Mouse (Mus musculus): ENCODE results near the gene Fxyd5.

Fxyd5 gene

GRCm38 (mm10) chr7:31042431-31042910 lies at the start of gene Fxyd5:
Gene Fxyd5 (minus strand): TSS chr7:31042481.
- no peak for DNase-seq (ENCODE audit: low spot score)

- DNase-seq (ENCODE audit: low spot score), result no peak
These were observed 47.4 kb upstream of the Fxyd5 start for GRCm38 (mm10) chr7:31089721-31090120.

DNA sequence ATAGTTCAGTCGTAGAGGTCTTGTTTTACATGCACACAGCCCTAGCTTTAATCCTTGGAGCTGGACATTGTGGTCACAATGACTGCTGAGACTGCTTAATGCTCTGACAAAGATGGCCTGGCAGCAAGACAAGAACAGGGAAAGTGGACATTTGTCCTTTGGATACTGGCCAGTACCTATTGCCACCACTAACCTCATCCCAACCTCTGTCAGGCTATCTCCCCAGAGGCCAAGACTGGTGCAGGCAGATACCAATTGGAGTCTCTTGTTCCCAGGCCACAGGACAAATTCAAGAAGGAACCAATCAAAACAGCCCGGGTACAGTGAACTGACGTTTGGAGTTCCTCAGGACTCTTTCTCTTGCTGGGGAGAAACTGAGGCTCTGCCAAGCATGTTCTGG lies 45.9 kb upstream of the Fxyd5 start:
- no peak for DNase-seq (ENCODE audit: low spot score)

- DNase-seq (ENCODE audit: low spot score), result no peak
These were observed 45.0 kb upstream of the Fxyd5 start for GRCm38 (mm10) chr7:31087262-31087661.

DNA sequence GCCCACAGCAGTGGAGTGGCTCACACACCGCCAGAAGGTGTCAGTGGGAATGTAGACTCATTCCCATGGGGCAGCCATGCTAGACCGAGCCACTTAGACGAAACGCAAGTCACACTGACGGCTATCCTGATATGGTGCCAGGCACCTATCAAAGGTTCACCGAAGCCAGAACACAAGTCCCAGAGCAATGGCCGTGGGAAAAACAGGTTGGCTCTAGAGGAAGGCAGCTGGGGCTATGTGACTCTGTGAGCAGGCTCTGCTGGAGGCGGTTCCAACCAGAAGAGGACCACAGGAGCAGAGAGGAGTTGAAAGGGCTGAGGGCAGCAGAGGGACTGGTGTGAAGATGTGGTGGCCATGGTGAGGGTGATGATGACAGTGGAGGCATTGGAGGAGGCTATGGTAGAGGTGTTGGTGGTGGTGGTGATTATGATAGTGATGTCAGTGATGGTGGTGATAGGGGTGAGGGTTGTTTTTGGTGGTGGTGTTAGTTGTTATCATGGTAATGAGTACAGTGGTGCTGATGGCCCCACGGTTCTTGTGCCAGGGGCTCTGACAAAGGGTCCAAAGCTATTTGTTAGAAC lies 44.0 kb upstream of the Fxyd5 start:
- no peak for DNase-seq (ENCODE audit: low spot score)

- DNase-seq (ENCODE audit: low spot score), result no peak
These were observed 42.9 kb upstream of the Fxyd5 start for GRCm38 (mm10) chr7:31085171-31085570.

DNA sequence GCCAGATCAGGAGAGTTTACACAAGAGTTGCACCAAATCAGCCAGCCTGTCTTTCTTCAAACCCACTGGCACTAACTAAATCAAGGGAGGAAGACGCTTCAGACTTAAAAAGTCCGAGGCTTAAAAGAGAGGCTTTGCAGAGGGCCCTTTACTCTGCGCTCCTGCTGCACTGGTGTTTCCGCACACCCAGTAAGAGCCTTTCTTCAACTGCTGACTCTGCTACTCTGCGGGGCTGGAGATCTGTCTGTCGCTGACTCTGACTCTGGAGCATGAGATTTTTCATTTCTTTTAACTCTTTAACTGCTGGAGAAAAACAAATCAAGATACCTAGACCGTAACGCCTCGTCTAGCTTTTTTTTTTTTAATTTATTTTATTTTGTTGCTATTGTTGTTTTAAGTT lies 41.9 kb upstream of the Fxyd5 start:
- DNase-seq (ENCODE audit: low spot score), result no peak

GRCm38 (mm10) chr7:31082831-31083588 lies 40.7 kb upstream of the Fxyd5 start:
- peak; percentile 51 for DNase-seq (ENCODE audit: low spot score)

GRCm38 (mm10) chr7:31082106-31082505 lies 39.8 kb upstream of the Fxyd5 start:
- no peak for DNase-seq (ENCODE audit: low spot score)

- no peak for DNase-seq (ENCODE audit: low spot score)
These were observed 38.8 kb upstream of the Fxyd5 start for GRCm38 (mm10) chr7:31081106-31081505.

DNA sequence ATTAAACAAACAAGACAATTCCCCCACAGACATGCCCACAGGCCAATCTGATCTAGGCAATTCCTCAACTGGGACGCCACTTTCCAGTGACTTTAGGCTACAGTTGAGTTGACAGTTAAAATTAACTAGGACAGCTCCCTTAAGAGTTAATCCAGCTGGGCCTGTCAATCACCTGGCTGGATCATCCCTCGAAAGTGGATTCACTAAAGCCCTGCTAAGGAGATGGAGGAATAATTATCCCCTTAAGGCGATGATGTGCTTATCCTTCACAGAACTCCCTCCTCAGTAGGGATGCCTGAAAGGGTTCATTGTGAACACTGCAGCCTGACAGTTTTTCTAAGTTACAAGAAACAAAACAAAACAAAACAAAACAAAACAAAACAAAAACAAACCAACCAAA lies 38.3 kb upstream of the Fxyd5 start:
- DNase-seq (ENCODE audit: low spot score), result no peak

DNA sequence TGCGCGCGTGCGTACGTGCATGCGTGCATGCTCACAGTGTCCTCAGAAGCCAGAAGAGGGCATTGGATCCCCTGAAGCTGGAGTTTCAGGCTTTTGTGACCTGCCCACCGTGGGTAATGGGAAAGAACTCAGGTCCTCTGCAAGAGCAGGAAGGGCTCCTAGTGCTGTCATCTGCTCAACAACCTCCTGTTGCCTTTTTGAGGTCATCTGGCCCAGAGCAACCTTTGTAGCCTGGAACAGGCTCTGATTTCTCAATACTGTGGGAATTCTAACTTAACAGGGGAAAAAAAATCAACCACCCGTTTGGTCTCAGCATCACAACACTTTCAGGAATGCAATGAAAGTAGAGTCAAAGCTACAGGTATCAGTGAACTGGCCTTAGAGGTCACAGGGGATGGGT lies 37.4 kb upstream of the Fxyd5 start:
- no peak for DNase-seq (ENCODE audit: low spot score)

DNA sequence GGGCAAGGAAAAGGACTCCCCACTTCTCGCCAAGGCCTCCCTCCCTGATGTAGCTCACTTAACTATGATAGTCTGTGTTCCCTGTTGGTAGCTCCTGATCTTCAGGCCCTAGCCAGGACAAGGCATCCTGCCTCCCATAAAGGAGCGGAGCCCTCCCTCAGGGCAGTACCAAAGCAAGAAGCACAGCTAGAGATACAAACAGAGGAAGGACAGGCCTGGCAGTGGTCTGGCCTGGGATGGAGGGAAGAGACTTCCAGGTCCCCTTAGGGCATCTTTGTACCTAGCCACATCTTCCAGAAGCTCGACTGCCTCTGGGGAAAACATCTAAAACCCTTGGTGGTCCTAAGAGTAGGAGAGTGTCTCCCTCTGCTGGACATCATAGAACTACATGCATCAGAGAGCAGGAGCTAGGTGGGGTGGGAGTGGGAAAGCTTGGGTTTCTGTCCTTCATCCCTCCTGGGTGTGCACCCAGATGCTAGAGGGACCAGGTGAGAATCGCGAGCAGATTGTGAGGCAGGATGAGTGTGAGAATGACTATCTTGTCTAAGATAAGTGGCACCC lies 35.7 kb upstream of the Fxyd5 start:
- DNase-seq (ENCODE audit: low spot score), result no peak

GRCm38 (mm10) chr7:31077470-31077869 lies 35.2 kb upstream of the Fxyd5 start:
- DNase-seq (ENCODE audit: low spot score), result no peak

DNA sequence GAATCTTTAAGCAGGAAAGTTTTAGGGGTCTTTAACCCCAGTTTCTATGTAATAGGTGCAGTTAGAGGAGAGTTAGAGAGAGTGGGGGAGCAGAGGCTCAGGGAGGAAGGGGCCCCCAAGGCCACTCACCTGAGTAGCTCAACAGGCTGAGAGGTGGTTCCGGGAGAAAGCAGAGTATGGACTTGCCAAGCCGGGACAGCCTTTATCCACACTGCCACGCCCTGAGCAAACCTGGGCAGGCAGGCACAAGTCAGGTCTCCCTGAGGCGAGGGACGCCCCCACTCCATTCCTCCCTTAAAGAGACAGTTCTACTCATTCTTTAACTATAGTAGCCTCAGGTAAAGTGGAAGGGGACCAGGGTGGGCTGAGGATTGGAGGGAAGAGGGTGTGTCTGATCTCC lies 34.2 kb upstream of the Fxyd5 start, which contains the start of gene Fxyd3:
TSS of gene Fxyd3 (minus strand) at position 213 of the 400 bp plus-strand sequence.
- DNase-seq (ENCODE audit: low spot score), result peak; percentile 59

GRCm38 (mm10) chr7:31074713-31075069 lies 32.4 kb upstream of the Fxyd5 start:
- no peak for DNase-seq (ENCODE audit: low spot score)

- DNase-seq (ENCODE audit: low spot score), result no peak
These were observed 31.9 kb upstream of the Fxyd5 start for GRCm38 (mm10) chr7:31074061-31074712.

DNA sequence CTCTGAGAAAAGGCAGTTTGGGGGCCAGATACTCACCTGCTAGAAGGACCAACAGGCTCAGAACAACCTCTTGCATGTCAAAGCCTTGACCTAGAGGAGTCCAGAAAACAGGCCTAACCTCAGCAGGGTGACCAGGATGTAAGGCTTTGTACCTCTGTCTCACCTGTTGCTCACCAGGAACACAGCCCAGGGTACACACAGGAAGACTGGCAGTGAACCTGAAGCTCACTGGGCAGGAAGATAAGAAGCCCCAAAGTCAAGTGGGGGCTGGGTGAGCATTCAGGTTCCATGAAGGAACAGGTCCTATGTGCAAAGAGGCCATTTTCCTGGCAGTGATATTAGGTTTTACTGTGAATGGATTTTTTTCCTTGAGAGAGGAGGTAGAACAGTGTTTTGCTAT lies 31.3 kb upstream of the Fxyd5 start:
- no peak for DNase-seq (ENCODE audit: low spot score)

DNA sequence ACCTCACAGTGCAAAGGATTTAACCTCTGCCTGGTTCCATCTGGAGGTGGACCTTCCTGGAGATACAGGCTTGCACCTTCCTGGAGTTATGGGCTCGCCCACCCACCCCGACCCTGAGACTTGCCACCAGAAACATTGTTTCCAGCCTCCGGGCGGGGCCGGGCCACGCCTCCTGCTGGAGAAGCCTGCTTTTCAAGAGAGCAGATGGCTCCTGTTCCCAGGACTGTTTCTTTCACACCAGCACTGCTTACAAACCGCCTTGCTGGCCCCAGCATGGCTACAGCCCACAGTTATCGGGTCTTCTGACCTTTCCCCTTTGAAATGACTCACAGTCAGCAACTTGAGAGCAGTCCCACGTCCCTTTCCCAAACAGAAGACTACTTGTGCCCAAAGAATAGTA lies 30.0 kb upstream of the Fxyd5 start:
- no peak for DNase-seq (ENCODE audit: low spot score)

DNA sequence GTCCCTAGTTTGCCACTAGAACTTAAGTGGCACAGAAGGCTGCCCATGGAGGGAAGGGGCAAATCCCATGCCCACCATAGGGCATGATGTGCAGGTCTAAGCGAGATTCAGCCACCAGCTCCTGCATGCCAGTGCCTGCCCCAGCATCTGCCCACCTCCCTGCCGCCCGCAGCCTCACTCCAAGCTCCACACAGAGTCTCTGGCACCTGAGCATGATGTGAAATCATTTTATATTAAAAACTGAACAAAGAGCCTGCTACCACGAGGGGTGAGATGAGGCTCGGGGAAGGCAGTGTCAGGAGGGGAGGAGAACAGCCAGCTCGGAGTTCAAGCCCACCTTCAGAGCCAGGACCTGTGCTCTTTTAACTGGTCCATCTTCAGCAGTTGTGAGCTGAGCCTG lies 28.0 kb upstream of the Fxyd5 start:
- DNase-seq (ENCODE audit: low spot score), result no peak

GRCm38 (mm10) chr7:31069491-31069890 lies 27.2 kb upstream of the Fxyd5 start:
- DNase-seq (ENCODE audit: low spot score), result no peak

DNA sequence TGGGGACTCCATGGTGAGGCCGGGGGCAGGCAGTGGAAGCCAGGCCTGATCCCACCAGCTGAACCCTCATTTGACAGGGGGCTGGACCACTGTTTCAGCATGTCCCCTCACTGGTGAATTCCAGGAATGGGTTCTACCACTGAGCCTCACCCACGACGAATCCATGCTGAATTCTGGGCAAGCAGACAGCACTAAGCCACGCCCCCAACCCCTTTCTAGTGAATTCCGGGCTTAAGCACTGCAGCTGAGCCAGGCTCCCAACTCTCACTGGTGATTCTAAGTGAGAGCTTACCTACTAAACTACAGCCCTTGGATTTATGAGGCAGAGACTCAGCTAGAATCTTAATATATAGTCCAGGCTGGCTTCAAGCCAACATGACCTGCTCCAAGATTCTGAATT lies 25.6 kb upstream of the Fxyd5 start:
- DNase-seq (ENCODE audit: low spot score), result no peak

GRCm38 (mm10) chr7:31063074-31063560 lies 20.8 kb upstream of the Fxyd5 start:
- no peak for DNase-seq (ENCODE audit: low spot score)
